Mouse (Mus musculus): ENCODE measurements around the gene Cmtm7.
A peak's percentile ranks its signal among the peaks of the same experiment; 100 is the strongest.
"Not testable (repeated sequence)": the region's sequence is repeated elsewhere in the genome, so short reads cannot be mapped to it uniquely, and the experiment has no call there.

Cmtm7 gene

DNA sequence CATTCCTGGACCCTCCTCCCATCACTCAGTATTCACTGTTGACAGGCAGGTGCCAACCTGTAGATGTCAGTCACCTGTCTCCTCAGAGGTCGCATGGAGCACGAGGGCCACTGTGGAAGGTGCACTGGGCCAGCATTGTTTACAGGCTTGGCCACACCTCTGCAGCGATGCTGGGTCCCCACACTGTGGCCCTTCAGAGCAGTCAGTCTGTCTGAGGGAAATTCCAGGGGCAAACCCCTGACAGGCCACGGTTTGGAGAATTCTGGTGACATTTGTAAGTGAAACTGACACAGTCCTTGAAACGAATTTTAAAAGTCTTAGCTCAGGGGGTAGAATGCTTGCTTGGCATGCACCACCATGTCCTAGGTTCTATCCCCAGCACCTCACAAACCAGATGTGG, 21.3 kb downstream of the Cmtm7 start:
- no peak for DNase-seq

GRCm38 (mm10) chr9:114759886-114760285, 21.8 kb downstream of the Cmtm7 start:
- DNase-seq, result no peak

- DNase-seq, result no peak
Measured at GRCm38 (mm10) chr9:114758801-114759200, 22.9 kb downstream of the Cmtm7 start.

DNA sequence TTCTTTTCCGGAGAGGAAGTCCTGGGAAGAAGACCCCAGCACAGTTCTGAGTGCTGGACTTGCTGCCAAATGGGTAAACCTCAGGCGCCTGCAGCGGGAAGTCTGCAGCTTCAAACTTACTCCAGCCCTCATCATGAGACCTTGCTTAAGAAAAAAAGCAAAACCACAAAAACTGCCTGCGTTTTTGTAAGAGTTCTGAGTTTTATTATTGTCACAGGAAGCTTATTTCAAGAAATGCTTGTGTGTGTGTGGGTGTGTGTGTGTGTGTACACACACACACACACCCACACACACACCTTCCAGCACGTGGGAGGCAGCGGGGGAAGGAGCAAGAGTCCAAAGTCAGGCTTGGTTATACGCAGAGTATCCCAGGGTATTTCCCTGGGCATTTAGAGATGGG, 23.4 kb downstream of the Cmtm7 start:
- no peak for DNase-seq

DNA sequence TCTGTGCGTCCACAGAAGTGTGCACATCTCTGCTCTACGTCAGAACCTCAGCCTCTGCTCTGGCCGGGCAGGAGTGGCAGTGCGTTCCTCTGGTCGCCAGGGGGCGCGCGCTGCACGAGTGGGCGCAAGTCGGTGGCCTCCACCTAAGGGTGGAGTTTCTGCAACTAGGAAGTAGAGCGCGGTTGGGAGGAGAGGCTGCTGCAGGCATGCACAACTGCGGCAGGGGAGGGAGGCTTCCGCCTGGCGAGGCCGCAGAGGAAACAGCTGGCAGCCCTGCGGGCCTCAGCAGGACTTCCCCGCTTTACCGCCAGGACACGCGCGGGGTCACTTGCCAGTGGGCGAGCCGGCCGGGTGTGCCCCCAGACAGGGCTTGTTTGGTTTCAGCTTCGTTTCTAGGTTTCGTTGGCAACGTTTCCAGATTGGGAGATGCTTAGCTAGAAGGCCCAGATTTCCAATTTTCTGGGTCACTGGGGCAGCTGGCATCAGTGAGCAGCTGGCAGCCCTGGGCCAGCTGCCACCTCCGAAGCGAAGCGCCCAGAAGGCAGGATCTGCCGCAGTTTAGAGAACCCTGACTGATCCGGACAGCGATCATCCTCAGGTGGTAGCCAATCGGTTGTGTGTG, 28.7 kb downstream of the Cmtm7 start:
- DNase-seq, result peak; percentile 93

- no peak for DNase-seq
Measured at GRCm38 (mm10) chr9:114752311-114752710, 29.3 kb downstream of the Cmtm7 start.

DNA sequence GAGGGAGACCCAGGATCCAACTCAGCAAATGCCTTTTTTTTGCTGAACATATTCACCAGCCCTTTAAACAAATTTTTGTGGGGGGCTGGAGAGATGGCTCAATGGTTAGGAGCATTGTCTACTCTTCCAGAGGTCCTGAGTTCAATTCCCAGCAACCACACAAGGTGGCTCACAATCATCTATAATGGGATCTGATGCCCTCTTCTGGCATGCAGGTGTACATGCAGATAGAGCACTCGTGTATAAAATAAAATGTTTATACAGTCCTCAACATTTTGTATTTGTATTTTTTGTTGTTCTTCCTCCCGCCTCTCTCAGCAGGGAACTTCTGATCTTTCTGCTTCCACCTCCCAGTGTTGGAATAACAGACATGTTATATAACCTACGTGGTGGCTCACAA, 30.1 kb downstream of the Cmtm7 start:
- no peak for DNase-seq

DNA sequence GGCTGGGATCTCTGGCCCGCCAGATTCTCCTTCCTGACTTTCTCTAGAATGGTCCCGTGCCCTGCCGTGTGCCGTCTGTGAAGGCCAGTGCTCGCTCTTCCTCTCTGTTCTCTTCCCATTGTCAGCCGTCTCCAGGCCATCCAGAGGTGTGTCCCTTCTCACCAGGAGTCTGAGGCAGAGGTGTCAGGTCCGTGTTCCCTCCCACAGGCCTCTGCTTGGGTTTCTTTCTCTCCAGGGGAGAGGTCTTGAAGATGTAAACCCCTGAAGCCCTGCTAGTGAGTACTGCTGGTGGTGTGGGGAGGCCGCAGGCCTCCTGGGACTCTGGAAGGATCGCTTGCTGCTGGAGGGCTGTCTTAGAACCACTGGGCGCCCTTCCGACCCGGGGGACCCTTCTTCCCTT, 34.2 kb downstream of the Cmtm7 start:
- no peak for DNase-seq

- peak; percentile 59 for DNase-seq
Measured at GRCm38 (mm10) chr9:114747012-114747411, 34.6 kb downstream of the Cmtm7 start.

GRCm38 (mm10) chr9:114745654-114746053, 36.0 kb downstream of the Cmtm7 start:
- no peak for DNase-seq

DNA sequence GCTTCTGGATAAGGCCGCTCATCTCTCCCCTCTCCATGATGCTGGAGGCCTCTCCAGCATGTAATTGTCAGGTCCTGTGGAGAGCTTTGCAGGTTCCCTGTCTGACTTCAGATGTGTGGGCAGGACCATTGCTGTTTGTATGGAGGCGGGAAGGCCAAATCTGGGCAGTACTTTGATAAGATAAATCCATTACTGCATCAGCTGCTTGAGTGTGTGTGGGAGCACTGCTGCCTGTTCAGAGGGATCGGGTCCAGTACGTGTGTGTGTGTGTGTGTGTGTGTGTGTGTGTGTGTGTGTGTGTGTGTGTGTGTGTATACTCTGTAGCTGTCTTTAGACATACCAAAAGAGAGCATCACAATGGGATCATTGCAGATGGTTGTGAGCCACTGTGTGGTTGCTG, 36.5 kb downstream of the Cmtm7 start:
- no peak for DNase-seq

DNA sequence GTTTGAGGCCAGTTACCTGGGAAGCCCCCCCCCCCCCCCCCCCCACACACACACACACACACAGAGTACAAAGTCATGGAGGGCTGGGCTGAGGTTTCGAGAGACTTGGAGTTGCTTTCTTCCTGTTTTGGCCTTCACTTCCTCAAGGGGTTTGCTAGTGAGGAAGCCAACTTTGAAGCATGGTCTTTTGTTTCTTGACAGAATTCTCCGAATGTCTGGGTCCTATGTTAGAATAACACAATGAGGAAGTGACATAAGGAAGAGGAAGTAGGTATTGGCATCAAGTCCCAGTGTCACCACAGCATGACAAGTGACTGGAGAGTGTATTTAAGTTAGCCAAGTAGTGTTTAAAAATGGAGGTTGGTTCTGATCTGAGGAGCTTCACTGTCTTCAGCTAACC, 38.9 kb downstream of the Cmtm7 start:
- DNase-seq, result no peak

DNA sequence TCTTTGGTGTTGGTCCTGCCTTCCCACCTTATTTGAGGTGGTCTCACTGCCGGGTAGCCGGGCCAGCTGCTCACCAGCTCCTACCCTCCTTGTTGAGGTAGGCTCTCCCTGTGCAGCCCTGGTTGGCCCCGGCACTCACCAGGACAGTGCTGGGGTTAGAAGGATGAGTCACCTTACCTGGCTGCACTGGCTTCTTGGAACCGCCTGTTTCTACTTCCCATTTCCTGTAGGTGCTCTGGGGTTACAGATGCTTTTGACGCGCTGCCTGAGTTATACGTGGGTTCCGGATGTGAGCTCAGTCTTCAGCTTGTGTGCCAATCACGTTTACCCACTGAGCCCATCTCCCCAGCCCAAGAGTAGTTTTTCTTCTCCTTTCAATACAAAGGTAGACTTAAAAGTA, 41.3 kb downstream of the Cmtm7 start:
- no peak for DNase-seq

DNA sequence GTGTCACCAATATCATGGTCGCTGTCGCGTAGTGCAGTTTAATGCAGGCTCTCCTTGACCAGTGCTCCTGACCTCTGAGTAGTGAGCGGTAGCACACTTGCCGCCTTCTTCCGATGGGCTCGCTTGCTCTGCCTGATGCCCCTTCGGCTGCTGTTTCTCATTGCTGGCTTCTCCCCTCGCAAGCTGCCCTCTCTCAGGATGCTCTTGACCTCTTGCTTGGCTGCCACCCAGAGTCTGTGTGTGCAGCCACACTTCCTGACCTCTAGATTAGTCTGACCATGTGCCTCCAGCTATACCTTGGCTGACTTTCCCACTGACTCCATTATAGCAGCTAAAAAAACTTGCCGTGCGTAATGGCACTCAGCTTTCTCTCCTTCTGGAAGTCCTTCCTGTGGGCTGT, 45.2 kb downstream of the Cmtm7 start:
- no peak for DNase-seq

DNA sequence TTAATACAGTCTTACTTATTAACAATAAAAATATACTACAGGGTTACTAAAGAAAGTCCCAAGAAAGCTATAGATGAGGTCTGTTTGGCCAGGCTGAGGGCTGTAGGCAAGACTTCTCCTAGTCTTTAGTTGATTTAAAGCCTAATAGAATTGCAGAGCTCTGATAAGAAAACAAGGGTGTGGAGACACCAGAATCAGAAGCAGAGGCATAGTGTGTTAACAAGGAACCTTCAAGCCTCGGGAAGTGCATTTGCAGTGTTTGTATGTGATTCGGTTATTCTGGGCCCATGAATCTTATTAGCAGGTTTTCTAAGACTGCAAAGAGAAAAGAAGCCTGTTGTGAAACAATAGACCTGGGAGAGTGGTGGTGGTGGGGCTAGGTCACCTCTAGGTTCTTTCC, 48.4 kb downstream of the Cmtm7 start:
- DNase-seq, result no peak

DNA sequence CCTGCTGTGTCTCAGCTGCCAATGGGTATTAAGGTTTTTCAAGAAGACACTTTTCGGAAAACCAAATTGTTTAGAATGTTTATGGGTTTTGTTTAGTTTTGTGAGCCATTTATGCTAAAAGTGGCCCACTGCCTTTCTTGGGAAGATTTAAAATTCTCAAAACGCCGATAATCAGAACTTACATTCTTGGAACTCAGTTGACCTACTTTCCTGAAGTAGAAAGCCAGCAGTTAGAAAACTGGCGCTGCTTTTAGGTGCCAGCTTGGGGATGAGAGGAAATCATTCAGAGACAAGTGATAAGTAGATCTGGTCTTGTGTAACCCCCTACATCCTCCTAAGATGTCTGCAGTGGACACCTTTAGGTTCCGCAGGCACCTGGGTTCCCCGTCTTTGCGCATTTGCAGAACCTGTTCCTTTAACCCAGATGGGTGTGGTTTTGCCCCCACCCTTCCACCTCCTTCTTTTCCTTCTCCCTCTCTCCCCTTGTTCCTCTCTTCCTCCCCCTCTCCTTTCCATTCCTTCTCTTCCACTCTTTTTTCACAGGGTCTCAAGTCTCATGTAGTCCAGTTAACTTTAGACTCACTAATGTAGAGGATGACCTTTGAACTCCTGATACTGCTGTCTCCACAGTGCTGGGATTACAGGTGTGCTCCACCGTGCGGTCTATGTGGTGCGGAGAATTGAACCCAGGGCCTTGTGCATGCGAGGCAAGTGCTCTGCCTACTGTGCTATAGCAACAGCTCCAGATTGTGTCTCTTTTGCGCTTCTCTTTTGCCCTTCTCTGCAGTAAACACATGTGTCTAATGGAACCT, 49.6 kb downstream of the Cmtm7 start:
- no peak for DNase-seq

GRCm38 (mm10) chr9:114731011-114731755, 50.5 kb downstream of the Cmtm7 start, which contains the start of gene Cmtm6:
Gene Cmtm6 (plus strand): TSS chr9:114731116.
- peak; percentile 95 for DNase-seq

- DNase-seq, result no peak
Measured at GRCm38 (mm10) chr9:114729911-114730805, 51.5 kb downstream of the Cmtm7 start.

- DNase-seq, result not testable (repeated sequence)
Measured at GRCm38 (mm10) chr9:114728432-114728831, 53.2 kb downstream of the Cmtm7 start.

GRCm38 (mm10) chr9:114727315-114727714, 54.3 kb downstream of the Cmtm7 start:
- DNase-seq, result no peak

- no peak for DNase-seq
Measured at GRCm38 (mm10) chr9:114716677-114717331, 64.9 kb downstream of the Cmtm7 start.

- DNase-seq, result no peak
Measured at GRCm38 (mm10) chr9:114713481-114713880, 68.2 kb downstream of the Cmtm7 start.
